Mouse (Mus musculus) stomach, postnatal 0 days (tissue): ENCODE data around the gene Fhl1. TPM values are rescaled to one million over a fixed set of nuclear protein-coding genes. Genes with fewer than 3 reads are reported as not detected.

Experiments
- ATAC-seq: fragments of 200-750 bp; cut with Nextera tagmentation; 2 replicates; pipeline ENCODE4 v1.8.0; 2017; ENCODE audit not compliant: low FRiP score, low TSS enrichment
- DNase-seq: peaks from one replicate; pipeline ENCODE4 v3.0.0-alpha.2; 2016; ENCODE audit warnings: low spot score
- H3K27ac ChIP-seq: fragments of 300-500 bp; sonication (generic); replicated peaks from 2 replicates; pipeline ENCODE4 v1.5.1; 2014; ENCODE audit warnings: mild to moderate bottlenecking, control low read depth
- H3K27me3 ChIP-seq: fragments of 300-500 bp; sonication (generic); 2 replicates; pipeline ENCODE4 v1.6.1; 2014; ENCODE audit warnings: low read length; ENCODE audit not compliant: control insufficient read depth, insufficient read depth
- H3K36me3 ChIP-seq: fragments of 300-500 bp; sonication (generic); 2 replicates; pipeline ENCODE4 v1.6.1; 2014; ENCODE audit warnings: low read length, mixed read lengths; ENCODE audit not compliant: control insufficient read depth, insufficient read depth
- H3K4me1 ChIP-seq: fragments of 300-500 bp; sonication (generic); replicated peaks from 2 replicates; pipeline ENCODE4 v1.6.1; 2014; ENCODE audit warnings: antibody characterized with exemption; ENCODE audit not compliant: control insufficient read depth, insufficient read depth
- H3K4me2 ChIP-seq: fragments of 300-500 bp; sonication (generic); replicated peaks from 2 replicates; pipeline ENCODE4 v1.6.1; 2014; ENCODE audit warnings: low read depth, mild to moderate bottlenecking, control low read depth, moderate library complexity
- H3K4me3 ChIP-seq: fragments of 300-500 bp; sonication (generic); 2 replicates; pipeline ENCODE4 v1.5.1; 2014; ENCODE audit warnings: low read depth, low read length, control low read depth
- H3K9ac ChIP-seq: fragments of 300-500 bp; sonication (generic); 2 replicates; pipeline ENCODE4 v1.6.1; 2014; ENCODE audit warnings: mild to moderate bottlenecking, low read length, control low read depth, mixed read lengths
- H3K9me3 ChIP-seq: fragments of 300-500 bp; sonication (generic); 2 replicates; pipeline ENCODE4 v1.6.1; 2016; ENCODE audit warnings: low read length; ENCODE audit not compliant: control insufficient read depth
- CTCF ChIP-seq: IDR thresholded peaks from 2 replicates; pipeline ENCODE4 v1.5.1; 2016; ENCODE audit warnings: antibody characterized with exemption, low read depth, mild to moderate bottlenecking, moderate library complexity
- EP300 ChIP-seq: optimal IDR thresholded peaks from 2 replicates; pipeline ENCODE3; 2016; ENCODE audit warnings: antibody characterized with exemption
- WGBS: fragments of 180-500 bp; shearing (Covaris S2); extraction: QIAGEN DNeasy Blood & Tissue Kit; methylation state at CpG from one replicate; pipeline ENCODE4 v1.1.7; 2014; 5-methylcytosine and 5-hydroxymethylcytosine counted together
- polyA plus RNA-seq: library from polyadenylated mRNA; unstranded; fragments of >200 nt; fragmentation: Nextera tagmentation; extraction: Ambion mirVana; gene quantifications from 2 replicates; pipeline ENCODE4 v1.2.1, GENCODE M21; 2015

The Fhl1 gene
- polyA plus RNA-seq, 1 experiment from 2014 or later = 394 TPM

DNA sequence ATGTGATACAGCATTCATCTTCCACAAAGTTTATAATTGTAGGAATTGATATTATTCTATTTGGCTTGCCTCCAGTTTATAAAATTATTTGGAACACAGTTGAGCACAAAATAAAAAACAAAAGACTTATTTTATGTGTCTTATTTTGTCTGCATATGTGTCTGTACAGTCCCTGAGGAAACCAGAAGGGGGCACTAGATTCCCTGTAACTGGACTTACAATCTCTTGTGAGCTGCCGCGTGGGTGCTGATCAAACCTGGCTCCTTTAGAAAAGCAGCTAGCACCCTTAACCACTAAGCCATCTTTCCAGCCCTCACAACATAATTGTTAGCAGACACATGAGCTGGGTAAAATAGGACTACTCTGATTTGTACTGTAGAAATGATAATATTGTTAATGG is 24.1 kb downstream of the Fhl1 start:
- Histone ChIP-seq H3K27ac (no peak overlapping the region), H3K4me1 (no peaks in the 10 kb centered on the region), H3K9me3 (no peaks in the 10 kb centered on the region), H3K36me3 (no peaks in the 10 kb centered on the region), H3K27me3 (no peaks in the 10 kb centered on the region), H3K4me2 (no peak overlapping the region), H3K4me3 (no peak overlapping the region), H3K9ac (no peak overlapping the region)
- ATAC-seq = 0 out of 2 replicates have a peak, but pooled peaks have one; percentile 32
- TF ChIP-seq EP300 = no peak
- TF ChIP-seq CTCF = peak; percentile 67
- WGBS = 31% methylated on average over 2 of the region's 2 CpGs
- DNase-seq = peak; percentile 45

DNA sequence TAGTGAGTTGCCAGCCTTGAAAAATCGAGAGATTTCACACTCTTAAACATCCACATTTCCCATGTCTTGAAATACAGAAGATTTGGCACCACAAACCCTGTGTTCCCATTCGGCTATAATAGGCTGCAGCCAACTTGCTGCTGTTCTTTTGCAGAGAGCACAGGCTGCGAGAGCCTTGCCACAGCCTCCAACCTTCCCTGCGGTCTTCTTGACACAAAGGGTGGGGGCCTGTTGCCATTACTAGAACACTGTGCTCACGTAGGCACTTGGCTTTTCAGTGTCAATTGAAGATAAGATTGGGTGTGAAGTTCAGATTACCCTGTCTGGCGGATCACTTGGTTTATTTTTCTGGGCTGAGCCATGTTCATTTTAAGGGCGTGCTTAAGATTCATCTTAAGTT is 24.8 kb downstream of the Fhl1 start:
- no peak for TF ChIP-seq CTCF
- DNase-seq (peak; percentile 35), ATAC-seq (peak; percentile 78)
- H3K4me3 ChIP-seq = no peak overlapping the region
- WGBS = 45% methylated on average over 7 of the region's 7 CpGs
- no peak overlapping the region for H3K9ac ChIP-seq
- no peaks in the 10 kb centered on the region for H3K4me1 ChIP-seq
- no peaks in the 10 kb centered on the region for H3K36me3 ChIP-seq
- no peaks in the 10 kb centered on the region for H3K27me3 ChIP-seq
- H3K9me3 ChIP-seq = no peaks in the 10 kb centered on the region
- no peak overlapping the region for H3K27ac ChIP-seq
- no peak overlapping the region for H3K4me2 ChIP-seq

DNA sequence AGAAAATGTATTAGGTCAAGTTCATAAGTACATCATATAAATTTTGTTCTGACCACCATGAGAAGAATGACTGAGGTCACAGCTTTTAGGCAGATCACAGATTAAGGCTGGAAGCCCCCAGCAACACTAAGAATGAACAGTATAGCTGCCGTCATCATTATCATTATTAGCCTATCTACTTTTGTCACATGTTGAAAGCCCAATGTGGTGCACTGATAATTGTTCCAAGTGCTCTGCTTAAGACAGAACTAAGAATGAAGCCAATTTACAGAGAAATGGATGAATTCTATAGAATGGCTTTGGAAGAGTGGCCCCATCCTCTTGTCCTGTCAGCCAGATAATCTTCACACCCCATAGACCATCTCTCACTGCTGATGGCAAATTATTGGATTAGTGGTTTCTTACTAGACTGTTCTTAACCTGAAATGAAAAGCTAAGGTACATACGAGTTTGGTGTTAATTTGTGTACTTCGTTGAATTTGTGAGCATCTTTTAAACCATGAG is 28.7 kb downstream of the Fhl1 start:
- ATAC-seq = no peak
- no peak overlapping the region for H3K4me2 ChIP-seq
- H3K36me3 ChIP-seq = no peaks in the 10 kb centered on the region
- TF ChIP-seq CTCF = no peak
- no peak for TF ChIP-seq EP300
- H3K4me1 ChIP-seq = no peaks in the 10 kb centered on the region
- H3K9ac ChIP-seq = no peak overlapping the region
- DNase-seq = no peak
- no peak overlapping the region for H3K4me3 ChIP-seq
- H3K27ac ChIP-seq = no peak overlapping the region
- no peaks in the 10 kb centered on the region for H3K9me3 ChIP-seq
- WGBS = 87% methylated on average over 3 of the region's 3 CpGs
- no peaks in the 10 kb centered on the region for H3K27me3 ChIP-seq

DNA sequence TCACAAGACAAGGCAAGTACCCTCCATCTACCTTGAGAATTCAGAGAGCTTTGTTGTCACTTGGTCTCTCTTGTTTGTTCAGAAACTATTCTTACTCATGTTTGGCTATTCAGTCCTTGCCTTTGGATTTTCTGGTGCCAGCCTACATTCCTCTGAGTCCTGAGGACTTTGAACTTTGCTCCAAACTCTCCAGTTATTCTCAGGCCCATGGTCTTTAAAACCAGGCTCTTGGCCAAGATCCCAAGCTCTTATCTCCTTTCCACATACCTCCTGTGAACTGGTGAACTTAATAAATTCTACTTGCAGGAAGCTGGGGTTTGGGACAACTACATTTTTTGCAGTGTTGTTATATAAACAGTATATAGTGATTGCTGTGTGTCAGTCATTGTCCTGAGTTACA is 38.3 kb downstream of the Fhl1 start:
- DNase-seq = no peak
- peak; percentile 80; the same call in 1 of the 2 replicates for ATAC-seq
- TF ChIP-seq CTCF (no peak), EP300 (no peak)

DNA sequence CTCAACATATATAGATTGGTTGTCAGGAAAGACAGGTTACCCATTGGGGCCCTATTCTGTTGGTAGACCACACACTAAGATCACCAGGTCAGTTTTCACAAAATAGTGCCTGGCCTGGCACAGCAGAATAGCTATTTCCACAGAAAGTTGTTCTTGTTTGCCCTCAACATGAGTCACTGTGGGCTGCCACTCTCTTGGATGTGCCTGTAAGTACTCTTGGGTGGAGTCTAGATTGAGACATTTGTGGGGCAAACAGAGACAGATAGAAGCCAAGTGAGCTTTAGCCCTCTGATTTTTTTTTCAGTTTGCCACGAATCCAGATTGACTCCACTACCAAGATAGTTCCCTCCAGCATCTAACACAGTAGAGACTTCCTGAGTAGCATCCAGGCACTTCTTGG is 40.2 kb downstream of the Fhl1 start:
- no peak for ATAC-seq
- WGBS = 46% methylated on average over 1 of the region's 1 CpGs
- DNase-seq = no peak

More for the DNA sequence above, 38.3 kb downstream of the Fhl1 start:
- Histone ChIP-seq H3K9ac (no peak overlapping the region), H3K4me3 (no peak overlapping the region), H3K4me1 (no peaks in the 10 kb centered on the region), H3K9me3 (no peaks in the 10 kb centered on the region), H3K27ac (no peak overlapping the region), H3K36me3 (no peaks in the 10 kb centered on the region), H3K4me2 (no peak overlapping the region), H3K27me3 (no peaks in the 10 kb centered on the region)

DNA sequence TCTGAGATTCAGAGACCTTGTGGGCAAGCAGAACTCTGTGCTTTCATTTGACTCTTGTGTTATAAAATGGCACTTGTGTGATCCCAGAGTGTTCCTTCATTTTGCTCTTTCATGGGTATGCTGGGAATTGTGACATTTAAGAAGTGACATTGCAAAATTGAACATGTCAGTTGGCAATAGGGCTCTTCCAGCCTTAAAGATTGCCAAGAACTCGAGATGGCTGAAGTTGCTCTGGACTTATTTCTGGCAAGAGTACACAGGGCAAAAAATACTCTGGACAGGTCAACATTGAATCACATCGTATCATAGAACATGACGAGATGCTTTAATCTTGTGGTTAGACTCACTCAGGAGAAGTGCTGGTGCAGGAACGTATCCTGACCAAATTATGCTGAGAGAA is 41.7 kb downstream of the Fhl1 start:
- Histone ChIP-seq H3K9ac (no peak overlapping the region), H3K27ac (no peak overlapping the region), H3K36me3 (no peaks in the 10 kb centered on the region), H3K27me3 (no peaks in the 10 kb centered on the region), H3K4me2 (no peak overlapping the region), H3K4me1 (no peaks in the 10 kb centered on the region), H3K9me3 (no peaks in the 10 kb centered on the region), H3K4me3 (no peak overlapping the region)
- DNase-seq (no peak), ATAC-seq (no peak)
- TF ChIP-seq EP300 (no peak), CTCF (no peak)
- 80% methylated on average over 4 of the region's 4 CpGs for WGBS

More for the DNA sequence above, 40.2 kb downstream of the Fhl1 start:
- no peak for TF ChIP-seq EP300
- no peak for TF ChIP-seq CTCF
- H3K4me1 ChIP-seq = no peaks in the 10 kb centered on the region
- H3K27me3 ChIP-seq = no peaks in the 10 kb centered on the region
- no peaks in the 10 kb centered on the region for H3K9me3 ChIP-seq
- H3K9ac ChIP-seq = no peak overlapping the region
- H3K27ac ChIP-seq = no peak overlapping the region
- no peak overlapping the region for H3K4me3 ChIP-seq
- no peaks in the 10 kb centered on the region for H3K36me3 ChIP-seq
- no peak overlapping the region for H3K4me2 ChIP-seq
